Mouse (Mus musculus): Measurements from ENCODE around the gene Tmem100.

Gene Tmem100

DNA sequence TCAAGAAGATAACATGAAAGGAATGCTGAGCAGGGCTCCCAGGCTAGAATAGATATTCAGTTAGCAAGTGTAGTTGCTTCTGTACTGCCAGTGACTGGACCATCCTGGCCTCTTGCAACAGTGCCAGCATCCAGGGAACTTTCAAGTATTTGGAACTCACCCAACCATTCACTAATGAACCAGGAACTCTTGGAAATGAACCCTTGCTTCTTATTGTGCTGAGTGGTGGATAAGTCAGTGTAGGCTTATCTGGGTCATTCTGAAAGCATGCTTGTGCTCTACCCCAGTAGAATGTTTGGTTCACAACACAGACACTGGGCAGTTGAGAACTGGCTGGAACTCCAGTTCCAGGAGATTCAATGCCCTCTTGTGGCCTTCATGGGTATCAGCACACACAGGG lies 29.1 kb downstream of the Tmem100 start:
- peak; percentile 13 for DNase-seq (ENCODE audit: low read depth, low spot score)

- DNase-seq (ENCODE audit: low read depth, low spot score), result no peak
These were observed 32.5 kb downstream of the Tmem100 start for GRCm38 (mm10) chr11:90062657-90063056.

GRCm38 (mm10) chr11:90066405-90067250 lies 36.5 kb downstream of the Tmem100 start:
- DNase-seq (ENCODE audit: low read depth, low spot score), result no peak

DNA sequence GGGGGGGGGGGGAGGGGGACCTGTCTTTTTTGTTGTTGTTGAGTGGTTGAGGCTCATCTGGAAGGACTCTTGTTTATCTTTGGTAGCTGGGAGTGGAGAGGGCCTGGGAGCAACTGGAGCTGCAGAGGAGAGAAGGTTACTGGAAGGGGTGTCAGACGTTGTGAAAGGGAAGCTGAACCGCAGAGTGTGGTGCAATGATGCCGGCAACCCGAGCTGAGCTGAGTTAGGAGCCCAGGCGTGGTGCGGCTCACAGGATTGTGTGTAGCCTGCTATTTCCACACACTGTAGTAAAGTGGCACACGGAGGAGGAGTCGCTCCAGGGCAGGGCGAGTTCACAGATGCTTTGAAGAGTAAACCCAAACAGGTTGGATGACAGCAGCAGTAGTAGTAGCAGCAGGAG lies 41.6 kb downstream of the Tmem100 start:
- peak; percentile 23 for DNase-seq (ENCODE audit: low read depth, low spot score)

- DNase-seq (ENCODE audit: low read depth, low spot score), result no peak
These were observed 43.1 kb downstream of the Tmem100 start for GRCm38 (mm10) chr11:90073201-90073600.

- DNase-seq (ENCODE audit: low read depth, low spot score), result no peak
These were observed 46.5 kb downstream of the Tmem100 start for GRCm38 (mm10) chr11:90076666-90077065.

GRCm38 (mm10) chr11:90080678-90081267 lies 50.6 kb downstream of the Tmem100 start:
- no peak for DNase-seq (ENCODE audit: low read depth, low spot score)

DNA sequence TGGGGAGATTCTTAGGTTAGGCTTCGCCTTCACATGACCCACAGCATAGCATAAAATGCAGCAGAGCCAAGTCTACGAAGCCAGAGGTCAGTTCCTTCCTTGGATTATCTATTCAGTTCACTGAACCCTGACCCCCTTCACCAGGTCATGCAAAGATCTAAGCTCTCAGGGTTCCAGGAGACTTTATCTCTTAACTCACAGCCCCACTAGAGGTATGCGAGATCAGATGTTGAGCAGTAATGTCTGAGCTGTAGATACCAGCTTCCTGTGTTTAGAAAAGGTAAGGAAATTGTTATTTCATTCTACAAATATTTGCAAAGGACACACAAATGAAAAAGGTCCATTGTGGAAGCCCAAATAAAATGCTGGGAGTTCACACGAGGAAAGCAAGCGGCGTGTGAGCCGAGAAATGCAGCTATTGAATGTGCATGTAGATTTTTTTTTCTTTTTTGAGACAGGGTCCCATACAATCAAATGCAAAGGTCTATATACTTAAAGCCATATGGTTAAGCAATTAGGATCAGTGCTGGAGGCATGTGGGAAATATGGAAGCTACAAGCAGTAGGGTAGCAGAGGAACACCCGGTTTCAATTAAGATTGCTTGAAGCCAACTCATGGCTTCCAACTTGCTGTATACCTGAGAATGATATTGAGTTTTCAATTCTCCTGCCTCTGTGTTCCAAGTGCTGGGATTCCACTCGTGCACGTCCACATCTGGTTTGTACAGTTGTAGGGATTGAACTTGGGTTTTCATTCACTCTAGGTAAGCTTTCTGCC lies 51.9 kb downstream of the Tmem100 start:
- DNase-seq (ENCODE audit: low read depth, low spot score), result no peak

DNA sequence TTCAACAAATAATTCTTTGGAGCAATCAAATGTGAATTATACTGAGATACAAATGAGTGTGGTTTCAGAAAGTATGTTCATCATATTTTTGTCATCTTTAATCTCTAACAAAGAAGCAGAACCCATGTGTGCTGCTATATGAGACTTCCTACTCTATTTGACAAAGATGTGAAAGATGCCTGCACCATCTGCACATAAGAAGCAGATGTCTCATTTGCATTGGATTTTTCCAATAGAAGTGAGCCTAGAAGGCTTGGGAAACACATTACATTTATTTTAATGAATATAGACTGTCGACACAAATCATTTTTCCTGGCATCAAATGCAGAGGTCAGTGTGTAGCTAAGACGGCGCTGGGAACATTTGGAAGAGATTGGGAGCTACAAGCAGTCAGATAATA lies 52.9 kb downstream of the Tmem100 start:
- no peak for DNase-seq (ENCODE audit: low read depth, low spot score)

- no peak for DNase-seq (ENCODE audit: low read depth, low spot score)
These were observed 54.0 kb downstream of the Tmem100 start for GRCm38 (mm10) chr11:90084166-90084565.
